15 mouse cellular contexts compared by ENCODE assay signal in the genomic region with DNA sequence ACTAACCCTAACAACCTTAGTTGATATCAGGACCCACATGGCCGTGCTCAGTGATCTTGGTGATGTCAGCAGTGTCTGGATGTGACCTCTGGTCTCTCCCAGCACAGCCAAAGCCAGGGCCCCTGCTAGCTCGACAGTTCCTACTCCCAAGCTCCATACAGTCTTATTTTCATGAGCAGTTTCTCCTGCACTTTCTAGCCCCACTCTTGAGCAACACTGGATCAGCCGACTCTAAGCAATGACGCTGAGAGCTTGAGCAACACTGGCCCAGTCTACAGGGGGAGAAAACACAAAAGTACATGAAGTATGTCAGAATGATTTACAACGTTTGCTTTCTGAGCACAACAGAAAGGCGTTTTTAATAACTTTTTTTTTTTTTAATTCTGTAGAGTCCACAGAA. TPM values are rescaled to one million over a fixed set of nuclear protein-coding genes. Genes with fewer than 3 reads are reported as not detected.
A peak's percentile ranks its signal among the peaks of the same experiment; 100 is the strongest.
DNase-seq lines count a peak whose midpoint lies in the region; ATAC-seq lines count a peak whose summit lies in the region.
"Had no signal": no experiment of that assay in that cellular context is flagged by ENCODE, and none has a peak within 500 bp of the region (broad histone marks: within the 10 kb centered on the region; RNA-seq: fewer than 3 reads in every experiment).

No protein-coding gene starts in this region.

- DNase-seq in heart, adult 11 months = peak; percentile 91
- no peak for DNase-seq in heart, postnatal 4 days
- peak; percentile 32 for DNase-seq in urinary bladder, postnatal 25 days (ENCODE audit: low spot score)
- DNase-seq in urinary bladder, postnatal 4 days (ENCODE audit: low spot score in 2 of 2) = no peak
- peak; percentile 59 for DNase-seq in lung, postnatal 10 days
- no peak for DNase-seq in c-Kit-positive CD71-positive TER-119-positive erythroid progenitor cells, embryonic 14.5 days (ENCODE audit: low spot score)
- DNase-seq in cerebellum, adult 9-10 months = no peak
- DNase-seq: cerebellum, adult 8-10 months; gastrocnemius, postnatal 36 days; heart, postnatal 10 days; kidney, adult 11 months; thymus, postnatal 4 days had no signal

- H3K36me3 ChIP-seq in midbrain, embryonic 16.5 days (ENCODE audit: control insufficient read depth, insufficient read depth, low read length) = peaks cover 2% of the 10 kb centered on the region; the same call in 1 of the 2 replicates
- H3K36me3 ChIP-seq: lung, embryonic 15.5 days had no signal

- no peaks in the 10 kb centered on the region for H3K9me3 ChIP-seq in midbrain, embryonic 16.5 days (replicated peaks; ENCODE audit: control insufficient read depth, low read length, poor library complexity, severe bottlenecking)
- H3K9me3 ChIP-seq: lung, embryonic 15.5 days had no signal

- WGBS in midbrain, embryonic 16.5 days = 82% methylated on average over 6 of the region's 6 CpGs

- H3K27ac ChIP-seq in midbrain, embryonic 16.5 days (ENCODE audit: low read length) = no peak overlapping the region

- H3K9ac ChIP-seq in midbrain, embryonic 16.5 days (ENCODE audit: low read depth, low read length) = no peak overlapping the region
- H3K9ac ChIP-seq: lung, embryonic 15.5 days had no signal

- H3K4me1 ChIP-seq in midbrain, embryonic 16.5 days (ENCODE audit: control insufficient read depth, insufficient read depth, low read length) = no peaks in the 10 kb centered on the region

- H3K4me3 ChIP-seq in midbrain, embryonic 16.5 days (ENCODE audit: low read depth, low read length) = no peak overlapping the region
- H3K4me3 ChIP-seq: lung, embryonic 15.5 days had no signal

- ATAC-seq in midbrain, embryonic 16.5 days = no peak
- ATAC-seq: forebrain, embryonic 16.5 days had no signal

- H3K27me3 ChIP-seq in midbrain, embryonic 16.5 days (ENCODE audit: control insufficient read depth, insufficient read depth, low read depth, low read length) = no peaks in the 10 kb centered on the region
- H3K27me3 ChIP-seq: lung, embryonic 15.5 days had no signal

- no peak overlapping the region for H3K4me2 ChIP-seq in midbrain, embryonic 16.5 days (ENCODE audit: low read length)
- H3K4me2 ChIP-seq: lung, embryonic 15.5 days had no signal

RNA-seq across cellular contexts. Expression of gene Ntpcr, which starts 47.0 kb away (rescaled TPM):
- 10 to 100 TPM; 17.1 to 17.3 TPM for total RNA-seq in heart, postnatal 4 days (2021)
- polyA plus RNA-seq in midbrain, embryonic 16.5 days (2015; fragmentation: Nextera tagmentation; extraction: Ambion mirVana) = 32.2 and 32.8 TPM in 2 replicates

Comparison
In these comparisons a context has a peak if more than half of its experiments do, and no peak if none do; other contexts are left out.
1. DNase-seq: peak in heart, adult 11 months (single experiment), urinary bladder, postnatal 25 days (single experiment) and lung, postnatal 10 days (single experiment); none in heart, postnatal 4 days (single experiment), urinary bladder, postnatal 4 days (0 of 2), c-Kit-positive CD71-positive TER-119-positive erythroid progenitor cells, embryonic 14.5 days (single experiment) and cerebellum, adult 9-10 months (single experiment).